Mouse (Mus musculus) liver, embryonic 14.5 days (tissue): ENCODE results near the gene Zfp704.

ENCODE experiments used
- CTCF ChIP-seq: IDR thresholded peaks from 2 replicates; pipeline ENCODE4 v1.5.1; 2016; ENCODE audit warnings: antibody characterized with exemption, low read depth, control low read depth
- EP300 ChIP-seq: IDR thresholded peaks from 2 replicates; pipeline ENCODE4 v1.6.1; 2016; ENCODE audit warnings: antibody characterized with exemption, low read depth

GRCm38 (mm10) chr3:9608906-9609580 lies 842 bp downstream of the Zfp704 start:
- TF ChIP-seq CTCF = no peak
- TF ChIP-seq EP300 = no peak
